Mouse (Mus musculus): Measurements from ENCODE around the gene Rnf38. TPM values are rescaled to one million over a fixed set of nuclear protein-coding genes. Genes with fewer than 3 reads are reported as not detected.
A peak's percentile ranks its signal among the peaks of the same experiment; 100 is the strongest.

The Rnf38 gene
- total RNA-seq, 4 experiments from 2014 or later, result 10.5 to 12.9 (median 11.5) TPM

DNA sequence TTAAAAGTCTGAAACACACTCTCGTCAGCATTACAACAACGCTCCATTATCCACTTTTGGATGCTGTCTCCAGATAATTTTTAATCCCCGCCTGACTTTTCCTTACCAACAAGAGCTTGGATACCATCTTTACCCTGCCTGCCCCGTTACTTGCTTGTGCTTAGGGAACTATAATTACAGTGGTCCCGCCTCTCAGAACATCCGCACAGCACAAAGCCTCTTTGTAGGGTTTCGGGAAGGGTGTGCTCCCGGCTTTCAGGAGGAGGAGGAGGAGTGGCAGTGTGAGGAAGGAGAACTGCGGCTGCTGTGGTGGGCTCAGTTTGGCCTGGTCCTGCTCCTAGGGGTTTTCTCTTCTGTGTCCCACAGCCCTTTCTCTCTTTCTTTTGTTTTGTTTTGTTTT lies 9.4 kb downstream of the Rnf38 start:
- DNase-seq (ENCODE audit: low spot score in 2 of 2), result no peak

DNA sequence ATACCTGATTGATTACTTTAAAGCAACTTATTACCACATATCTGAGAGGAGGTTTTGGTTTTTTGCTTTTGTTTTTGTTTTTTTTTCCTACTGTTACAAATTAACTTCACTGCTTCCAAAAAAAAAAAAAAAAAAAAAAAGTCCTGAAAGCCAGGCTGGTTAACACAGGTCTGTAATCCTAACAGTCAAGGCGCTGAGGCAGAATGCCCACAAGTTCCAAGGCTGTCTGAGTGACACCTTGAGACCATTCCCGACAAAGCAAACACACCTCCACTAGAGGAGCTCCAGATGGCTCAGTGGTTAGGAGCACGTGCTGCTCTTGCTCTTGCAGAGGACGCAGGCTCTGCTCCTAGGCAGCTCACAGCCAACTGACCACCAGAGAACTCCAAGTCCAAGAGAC lies 10.1 kb downstream of the Rnf38 start:
- no peak for DNase-seq (ENCODE audit: low spot score in 2 of 2)

DNA sequence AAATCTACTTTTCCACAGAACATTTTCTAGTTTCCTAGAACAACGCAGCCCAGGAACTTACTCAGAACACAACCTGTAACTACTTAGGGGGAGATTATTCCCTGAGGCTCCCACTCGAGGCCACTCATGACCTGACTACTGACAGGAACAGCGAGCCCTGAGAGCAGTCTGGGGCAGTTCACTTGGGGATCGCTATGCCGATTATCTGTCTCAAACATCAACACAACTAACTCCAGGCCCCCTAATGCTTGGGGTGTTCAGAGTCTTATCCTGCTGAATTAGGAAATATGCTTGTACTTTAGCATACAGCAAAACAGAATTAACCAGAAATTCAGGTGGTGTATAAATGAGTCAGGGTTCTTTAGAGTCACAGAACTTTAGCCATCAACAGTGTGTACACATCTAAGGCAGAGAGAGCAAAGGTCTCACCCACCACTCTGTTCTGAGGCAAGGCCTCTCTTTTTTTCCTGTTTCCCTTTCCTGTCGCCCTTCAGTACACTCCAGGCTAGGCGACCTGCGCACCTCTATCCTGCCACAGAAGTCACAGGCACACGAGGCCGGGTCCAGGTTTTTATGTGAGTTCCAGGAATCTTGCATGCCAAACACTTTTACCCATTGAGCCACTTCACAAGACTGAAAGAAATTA lies 16.7 kb downstream of the Rnf38 start:
- no peak for DNase-seq (ENCODE audit: low spot score in 2 of 2)

DNA sequence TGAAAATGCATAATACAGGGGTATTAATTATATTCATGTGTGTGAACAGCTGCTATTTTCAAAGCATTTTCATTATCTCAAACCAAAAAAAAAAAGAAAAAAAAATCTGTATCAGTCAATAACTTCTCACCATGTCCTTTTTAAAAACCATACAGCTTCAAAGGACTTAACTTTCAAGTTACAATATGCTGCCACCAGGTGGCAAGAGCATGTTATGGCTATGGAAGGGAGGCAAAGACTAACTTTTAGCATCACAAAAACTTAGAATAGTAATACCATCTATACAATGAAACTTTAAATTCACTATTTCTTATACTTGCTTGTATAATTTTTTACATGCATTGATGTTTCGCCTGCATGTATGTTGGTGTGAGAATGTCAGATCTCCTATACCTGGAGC lies 33.6 kb downstream of the Rnf38 start:
- DNase-seq (ENCODE audit: low spot score in 2 of 2), result no peak

DNA sequence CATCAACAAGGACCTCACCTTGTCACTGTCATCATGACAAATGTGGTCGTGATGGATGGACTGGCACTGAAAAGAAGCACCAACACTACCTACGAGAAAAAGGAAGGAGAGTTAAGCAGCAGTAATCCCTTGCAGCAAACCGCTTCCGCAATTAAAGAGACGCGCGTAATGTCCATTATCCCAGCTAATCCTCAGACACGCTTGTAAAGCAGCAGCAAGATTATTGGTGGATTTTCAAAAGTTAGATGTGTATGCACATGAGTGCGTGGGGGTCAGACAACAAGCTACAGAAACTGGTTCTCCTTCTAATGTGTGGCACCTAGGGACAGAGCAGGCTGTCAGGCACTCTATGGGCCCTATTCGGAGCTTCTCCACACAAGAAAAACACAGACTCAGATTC lies 46.2 kb downstream of the Rnf38 start:
- no peak for DNase-seq (ENCODE audit: low spot score in 2 of 2)

DNA sequence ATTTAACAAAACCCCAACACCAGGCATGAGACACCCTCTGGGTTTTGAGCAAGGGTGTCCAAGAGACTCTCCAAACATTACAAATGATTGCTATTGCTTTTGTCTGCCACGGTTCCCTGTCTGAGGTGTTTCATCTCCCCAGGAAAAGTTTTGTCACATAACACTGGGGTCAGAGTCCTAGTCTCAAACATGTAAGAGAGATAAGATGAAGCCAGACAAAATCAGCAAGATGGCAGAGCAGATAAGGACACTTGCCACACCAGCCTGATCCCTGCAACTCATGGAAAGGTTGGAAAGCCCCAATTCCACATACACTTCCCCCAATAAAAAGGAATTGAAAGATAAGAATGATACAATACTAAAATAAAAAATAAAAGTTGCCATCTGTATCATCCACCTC lies 49.7 kb downstream of the Rnf38 start:
- no peak for DNase-seq (ENCODE audit: low spot score in 2 of 2)

DNA sequence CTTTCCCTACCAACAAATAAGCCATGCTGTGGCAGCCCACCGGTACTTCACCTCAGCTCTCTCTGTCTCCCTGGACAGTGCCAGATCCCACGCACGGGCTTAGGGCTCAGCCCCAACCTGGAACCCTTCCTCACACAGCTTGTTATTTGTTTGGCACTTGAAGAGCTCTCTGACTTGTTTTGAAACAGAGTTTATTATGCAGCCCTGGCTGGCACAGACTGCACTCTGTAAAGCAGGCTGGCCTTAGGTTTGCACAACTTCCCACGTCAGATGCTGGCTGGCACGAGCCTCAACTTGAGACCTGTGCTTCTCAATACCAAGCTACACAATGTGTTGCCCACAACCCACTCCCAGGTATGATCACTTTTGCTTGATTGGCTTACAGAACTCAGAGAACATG lies 53.8 kb downstream of the Rnf38 start:
- DNase-seq (ENCODE audit: low spot score in 2 of 2), result no peak

- no peak for DNase-seq (ENCODE audit: low spot score in 2 of 2)
Observed at GRCm38 (mm10) chr4:44173177-44173576, 60.4 kb downstream of the Rnf38 start.

- no peak for DNase-seq (ENCODE audit: low spot score in 2 of 2)
Observed at GRCm38 (mm10) chr4:44172676-44173075, 60.9 kb downstream of the Rnf38 start.

DNA sequence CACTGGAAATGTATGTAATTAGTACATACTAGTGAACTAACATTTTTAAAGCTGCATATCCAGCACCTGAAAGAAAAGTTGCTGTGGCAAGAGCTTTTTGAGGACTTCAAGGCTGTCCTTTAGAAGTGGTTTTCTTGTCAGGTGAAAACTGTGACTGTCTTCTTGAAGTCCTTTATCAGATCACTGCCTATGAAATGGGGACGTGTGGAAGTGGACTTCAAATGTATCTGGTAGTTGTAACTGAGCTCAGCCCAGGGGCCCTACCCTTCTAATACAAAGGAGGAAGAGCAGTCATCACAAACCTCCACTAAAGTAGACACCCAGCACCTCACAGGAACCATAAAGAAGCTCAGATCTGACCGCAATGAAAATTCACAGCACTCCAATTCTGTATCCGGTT lies 63.7 kb downstream of the Rnf38 start:
- DNase-seq (ENCODE audit: low spot score in 2 of 2), result no peak

GRCm38 (mm10) chr4:44168816-44169215 lies 64.8 kb downstream of the Rnf38 start:
- no peak for DNase-seq (ENCODE audit: low spot score in 2 of 2)

GRCm38 (mm10) chr4:44168231-44168647 lies 65.3 kb downstream of the Rnf38 start:
- DNase-seq (ENCODE audit: low spot score in 2 of 2), result peak; percentile 84 to 92

DNA sequence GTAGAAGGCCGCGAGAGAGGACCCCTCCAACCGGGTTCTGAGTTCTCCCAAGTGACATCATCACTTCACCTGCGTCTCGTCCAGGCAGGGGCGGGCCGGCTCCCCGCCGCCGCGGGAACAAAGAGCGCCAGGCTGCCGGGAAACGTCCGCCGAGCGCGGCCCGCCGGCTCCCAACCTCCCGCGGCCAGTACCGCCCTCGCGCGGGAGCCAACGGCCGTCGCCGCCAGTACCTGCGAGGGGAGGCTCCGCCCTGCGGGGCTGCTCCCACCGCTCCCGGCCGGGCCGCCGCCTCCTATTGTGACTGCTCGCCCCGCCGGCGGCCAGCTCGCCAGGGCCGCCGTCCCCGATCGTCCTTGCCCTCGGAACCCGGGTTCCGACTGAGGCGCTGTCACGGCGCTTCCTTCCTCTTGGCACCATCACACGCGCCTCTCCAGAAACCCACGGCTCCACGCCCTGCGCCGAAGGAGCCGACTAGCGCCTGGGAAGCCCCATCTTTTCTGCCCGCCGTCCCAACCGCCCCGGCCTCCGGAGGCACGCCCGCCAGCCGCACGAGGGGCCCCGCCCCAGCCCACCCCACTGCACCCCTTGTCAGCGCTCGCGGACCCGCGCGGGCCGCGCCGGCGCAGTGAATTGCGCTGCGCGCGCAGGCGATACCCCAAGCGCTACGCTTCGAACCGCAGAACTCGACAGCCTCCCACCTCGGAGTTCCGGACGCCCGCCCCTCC lies 66.0 kb downstream of the Rnf38 start:
- DNase-seq (ENCODE audit: low spot score in 2 of 2), result peak; percentile 34 to 69

DNA sequence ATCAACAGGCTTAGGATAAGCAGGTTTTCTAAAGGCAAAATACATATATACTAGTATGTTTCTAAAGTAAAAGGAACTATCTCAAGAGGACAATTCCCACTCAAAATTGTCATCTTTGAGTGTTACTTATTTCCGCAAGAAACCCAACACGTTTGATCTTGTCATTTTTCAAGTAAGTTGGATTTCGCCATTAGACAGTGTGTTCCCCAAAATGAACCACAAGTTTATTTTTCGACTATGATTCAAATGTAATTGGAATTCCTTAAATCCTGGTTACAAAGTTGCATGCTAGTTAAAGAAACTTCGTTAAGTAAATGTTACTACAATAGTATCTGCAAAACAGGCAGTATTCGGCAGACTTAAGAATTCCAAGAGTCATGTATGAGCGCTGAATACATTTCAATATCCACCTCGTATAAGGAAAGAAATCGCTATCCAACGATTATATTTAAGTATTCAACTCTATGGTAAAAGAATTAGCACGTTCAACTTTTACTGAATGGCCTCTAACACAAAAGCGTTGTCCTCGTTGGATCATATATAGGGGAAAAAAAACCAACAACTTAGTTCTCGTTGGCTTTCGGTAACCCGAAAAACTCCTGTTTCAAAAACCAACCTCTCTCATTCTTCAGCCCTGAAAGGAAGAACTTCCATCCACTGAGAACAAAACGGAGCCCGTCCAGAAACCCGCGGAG lies 66.7 kb downstream of the Rnf38 start:
- no peak for DNase-seq (ENCODE audit: low spot score in 2 of 2)

- no peak for DNase-seq (ENCODE audit: low spot score in 2 of 2)
Observed at GRCm38 (mm10) chr4:44164621-44165020, 69.0 kb downstream of the Rnf38 start.

DNA sequence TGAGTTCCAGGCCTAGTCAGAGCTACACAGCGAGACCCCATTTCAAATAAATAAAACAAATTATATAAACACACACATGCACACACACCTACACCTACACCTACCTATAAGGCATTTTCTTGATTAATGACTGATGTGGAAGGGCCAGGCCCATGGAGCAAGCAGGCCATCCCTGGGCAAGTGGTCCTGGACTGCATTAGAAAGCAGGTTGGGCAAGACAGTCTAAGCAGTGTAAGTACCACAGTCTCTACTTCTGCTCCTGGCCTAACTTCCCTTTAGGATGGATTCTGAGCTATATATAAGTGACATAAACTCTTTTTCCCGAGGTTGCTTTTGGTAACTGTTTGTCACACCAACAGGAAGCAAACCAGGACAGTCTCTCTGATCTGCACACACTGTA lies 70.6 kb downstream of the Rnf38 start:
- DNase-seq (ENCODE audit: low spot score in 2 of 2), result no peak

DNA sequence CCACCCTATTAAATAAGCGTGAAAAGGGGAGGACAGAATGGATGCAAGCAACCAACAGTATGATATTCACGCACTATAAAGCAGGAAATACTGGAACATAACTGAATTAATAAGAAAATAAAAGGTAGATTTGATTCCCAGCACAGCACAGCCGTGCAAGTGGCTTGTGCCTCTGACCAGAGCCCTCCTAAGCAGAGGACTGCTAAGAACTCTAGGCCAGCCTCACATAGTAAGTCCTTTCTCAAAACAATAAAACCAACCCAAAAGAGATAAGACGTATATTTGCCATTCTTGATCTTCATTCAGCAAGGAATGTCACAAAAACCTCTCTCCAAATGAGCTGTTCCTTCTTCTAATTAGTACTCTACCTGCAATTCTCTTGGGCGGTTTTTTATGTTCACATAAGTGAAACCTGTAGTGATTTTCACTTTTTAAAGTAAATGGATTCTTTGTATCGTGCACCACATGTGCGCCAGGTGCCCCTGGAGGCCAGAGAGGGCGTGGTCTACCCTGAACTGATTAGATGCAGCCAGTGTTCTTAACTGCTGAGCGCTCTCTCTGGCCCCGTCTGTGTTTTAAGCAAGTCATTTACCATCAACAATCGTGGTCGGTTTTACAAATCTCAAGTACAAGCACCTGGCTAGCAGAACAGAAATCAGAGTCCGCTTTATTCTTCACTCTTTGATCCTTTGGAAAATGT lies 72.4 kb downstream of the Rnf38 start:
- no peak for DNase-seq (ENCODE audit: low spot score in 2 of 2)

DNA sequence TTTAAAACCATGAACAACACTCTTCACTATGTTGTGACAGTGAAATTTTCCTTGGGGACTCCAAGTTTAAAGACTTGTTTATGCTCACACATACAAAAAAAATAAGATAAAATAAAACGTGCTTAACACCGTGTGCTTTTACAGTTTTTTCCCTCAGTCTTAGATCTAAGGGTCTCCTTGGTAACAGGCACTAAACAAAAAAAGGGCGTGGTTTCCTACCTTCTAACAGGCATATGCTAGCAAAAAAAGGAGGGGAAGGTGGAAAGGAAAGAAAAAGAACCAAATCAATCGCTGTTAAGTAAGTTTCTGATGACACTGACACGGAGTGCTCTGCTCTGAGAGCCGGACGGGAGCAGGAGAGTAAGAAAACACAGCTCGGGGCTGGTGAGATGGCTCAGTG lies 73.8 kb downstream of the Rnf38 start:
- no peak for DNase-seq (ENCODE audit: low spot score in 2 of 2)

DNA sequence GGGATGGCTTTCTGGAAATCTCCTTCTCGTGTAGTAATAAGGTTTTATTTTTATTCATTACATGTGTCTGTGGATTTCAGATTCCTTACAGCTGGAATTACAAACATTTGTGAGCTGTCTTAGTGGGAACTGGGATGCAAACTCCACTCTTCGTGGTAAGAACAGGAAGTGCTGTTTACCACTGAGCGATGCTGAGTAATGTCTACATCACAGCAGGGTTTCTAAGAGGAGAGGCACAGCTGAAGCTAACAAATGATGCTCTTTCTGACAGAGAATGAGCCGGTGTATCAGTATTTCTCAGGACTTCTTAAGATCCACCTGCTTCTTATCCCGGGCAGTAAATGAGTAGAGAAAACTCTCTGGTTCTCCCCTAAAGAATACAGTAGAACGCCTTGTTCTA lies 77.1 kb downstream of the Rnf38 start:
- DNase-seq (ENCODE audit: low spot score in 2 of 2), result no peak

- DNase-seq (ENCODE audit: low spot score in 2 of 2), result no peak
Observed at GRCm38 (mm10) chr4:44154884-44155283, 78.7 kb downstream of the Rnf38 start.

GRCm38 (mm10) chr4:44152904-44153303 lies 80.7 kb downstream of the Rnf38 start:
- no peak for DNase-seq (ENCODE audit: low spot score in 2 of 2)

DNA sequence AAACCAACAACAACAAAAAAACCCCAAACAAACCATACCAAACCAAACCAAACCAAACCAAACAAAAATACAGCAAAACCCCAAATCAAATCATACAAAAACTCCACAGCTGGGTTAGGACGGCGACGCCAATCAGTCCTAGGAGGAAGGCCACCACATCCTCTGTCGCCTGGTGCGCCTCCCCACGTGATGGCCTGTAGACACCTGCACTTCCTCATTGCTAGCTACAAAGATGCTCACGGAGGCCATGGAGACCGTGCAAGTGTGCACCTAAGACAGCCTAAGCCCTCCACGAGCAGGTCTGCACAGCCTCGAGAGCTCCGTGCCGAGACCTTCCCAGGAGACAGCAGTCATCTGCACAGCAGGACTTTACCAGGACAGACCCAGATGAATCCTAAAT lies 106.8 kb downstream of the Rnf38 start:
- DNase-seq (ENCODE audit: low spot score in 2 of 2), result no peak
